Mouse (Mus musculus): ENCODE results near the gene Klf8. TPM values are rescaled to one million over a fixed set of nuclear protein-coding genes. Genes with fewer than 3 reads are reported as not detected.

Klf8 gene
- polyA plus RNA-seq, 1 experiment from 2014 or later: 5.9 TPM

GRCm38 (mm10) chrX:153381753-153382152 lies 144.5 kb downstream of the Klf8 start:
- no peaks in the 10 kb centered on the region for H3K27me3 ChIP-seq (ENCODE audit: control insufficient read depth, insufficient read depth, low read length)
- ATAC-seq (ENCODE audit: low FRiP score): no peak
- 65% methylated on average over 3 of the region's 3 CpGs for WGBS
- no peaks in the 10 kb centered on the region for H3K36me3 ChIP-seq (replicated peaks; ENCODE audit: control insufficient read depth, insufficient read depth)
- H3K27ac ChIP-seq: no peak overlapping the region
- no peak overlapping the region for H3K4me2 ChIP-seq (replicated peaks)
- H3K4me3 ChIP-seq (replicated peaks; ENCODE audit: low read length): no peak overlapping the region
- H3K4me1 ChIP-seq (replicated peaks; ENCODE audit: control insufficient read depth, insufficient read depth, low read length): no peaks in the 10 kb centered on the region
- H3K9ac ChIP-seq: no peak overlapping the region
- DNase-seq (ENCODE audit: low spot score): no peak
- no peaks in the 10 kb centered on the region for H3K9me3 ChIP-seq (ENCODE audit: control insufficient read depth, low read length)

GRCm38 (mm10) chrX:153389291-153389690 lies 152.0 kb downstream of the Klf8 start:
- Histone ChIP-seq H3K4me3 (replicated peaks; ENCODE audit: low read length) (no peak overlapping the region), H3K4me2 (replicated peaks) (no peak overlapping the region), H3K4me1 (replicated peaks; ENCODE audit: control insufficient read depth, insufficient read depth, low read length) (no peaks in the 10 kb centered on the region), H3K27me3 (ENCODE audit: control insufficient read depth, insufficient read depth, low read length) (no peaks in the 10 kb centered on the region), H3K9me3 (ENCODE audit: control insufficient read depth, low read length) (no peaks in the 10 kb centered on the region), H3K36me3 (replicated peaks; ENCODE audit: control insufficient read depth, insufficient read depth) (no peaks in the 10 kb centered on the region), H3K9ac (no peak overlapping the region), H3K27ac (no peak overlapping the region)
- whole genome bisulfite sequencing: 48% methylated on average over 2 of the region's 2 CpGs
- DNase-seq (ENCODE audit: low spot score) (peak; percentile 28), ATAC-seq (ENCODE audit: low FRiP score) (no peak)

GRCm38 (mm10) chrX:153417067-153417466 lies 179.8 kb downstream of the Klf8 start:
- DNase-seq (ENCODE audit: low spot score): no peak
- WGBS: 91% methylated on average over 5 of the region's 5 CpGs
- H3K27ac ChIP-seq: no peak overlapping the region
- no peak for ATAC-seq (ENCODE audit: low FRiP score)
- no peak overlapping the region for H3K4me2 ChIP-seq (replicated peaks)
- H3K9me3 ChIP-seq (ENCODE audit: control insufficient read depth, low read length): no peaks in the 10 kb centered on the region
- H3K4me1 ChIP-seq (replicated peaks; ENCODE audit: control insufficient read depth, insufficient read depth, low read length): no peaks in the 10 kb centered on the region
- H3K36me3 ChIP-seq (replicated peaks; ENCODE audit: control insufficient read depth, insufficient read depth): no peaks in the 10 kb centered on the region
- H3K9ac ChIP-seq: no peak overlapping the region
- H3K4me3 ChIP-seq (replicated peaks; ENCODE audit: low read length): no peak overlapping the region
- no peaks in the 10 kb centered on the region for H3K27me3 ChIP-seq (ENCODE audit: control insufficient read depth, insufficient read depth, low read length)

GRCm38 (mm10) chrX:153433659-153434293 lies 196.5 kb downstream of the Klf8 start:
- no peaks in the 10 kb centered on the region for H3K36me3 ChIP-seq (replicated peaks; ENCODE audit: control insufficient read depth, insufficient read depth)
- no peaks in the 10 kb centered on the region for H3K27me3 ChIP-seq (ENCODE audit: control insufficient read depth, insufficient read depth, low read length)
- WGBS: 33% methylated on average over 5 of the region's 5 CpGs
- peak; percentile 81 for ATAC-seq (ENCODE audit: low FRiP score)
- no peak overlapping the region for H3K9ac ChIP-seq
- no peak overlapping the region for H3K4me3 ChIP-seq (replicated peaks; ENCODE audit: low read length)
- peaks cover 4% of the 10 kb centered on the region for H3K4me1 ChIP-seq (replicated peaks; ENCODE audit: control insufficient read depth, insufficient read depth, low read length)
- no peaks in the 10 kb centered on the region for H3K9me3 ChIP-seq (ENCODE audit: control insufficient read depth, low read length)
- 0 out of 2 replicates have a peak overlapping the region, but pooled peaks have one; percentile 12 for H3K4me2 ChIP-seq (replicated peaks)
- peak overlapping the region; percentile 59; the same call in 1 of the 2 replicates for H3K27ac ChIP-seq
- DNase-seq (ENCODE audit: low spot score): peak; percentile 30

GRCm38 (mm10) chrX:153439573-153439972 lies 202.3 kb downstream of the Klf8 start:
- no peak for DNase-seq (ENCODE audit: low spot score)
- Histone ChIP-seq H3K4me3 (replicated peaks; ENCODE audit: low read length) (no peak overlapping the region), H3K36me3 (replicated peaks; ENCODE audit: control insufficient read depth, insufficient read depth) (no peaks in the 10 kb centered on the region), H3K27me3 (ENCODE audit: control insufficient read depth, insufficient read depth, low read length) (no peaks in the 10 kb centered on the region), H3K4me2 (replicated peaks) (no peak overlapping the region), H3K9me3 (ENCODE audit: control insufficient read depth, low read length) (no peaks in the 10 kb centered on the region), H3K4me1 (replicated peaks; ENCODE audit: control insufficient read depth, insufficient read depth, low read length) (no peaks in the 10 kb centered on the region), H3K9ac (no peak overlapping the region), H3K27ac (no peak overlapping the region)
- ATAC-seq (ENCODE audit: low FRiP score): no peak

- 85% methylated on average over 3 of the region's 3 CpGs for WGBS
Observed at GRCm38 (mm10) chrX:153440018-153440417, 202.8 kb downstream of the Klf8 start.

More at GRCm38 (mm10) chrX:153440018-153440417, 202.8 kb downstream of the Klf8 start:
- ATAC-seq (ENCODE audit: low FRiP score) (no peak), DNase-seq (ENCODE audit: low spot score) (no peak)
- no peak overlapping the region for H3K9ac ChIP-seq
- H3K4me1 ChIP-seq (replicated peaks; ENCODE audit: control insufficient read depth, insufficient read depth, low read length): no peaks in the 10 kb centered on the region
- no peaks in the 10 kb centered on the region for H3K36me3 ChIP-seq (replicated peaks; ENCODE audit: control insufficient read depth, insufficient read depth)
- no peaks in the 10 kb centered on the region for H3K9me3 ChIP-seq (ENCODE audit: control insufficient read depth, low read length)
- no peak overlapping the region for H3K4me3 ChIP-seq (replicated peaks; ENCODE audit: low read length)
- no peak overlapping the region for H3K4me2 ChIP-seq (replicated peaks)
- no peaks in the 10 kb centered on the region for H3K27me3 ChIP-seq (ENCODE audit: control insufficient read depth, insufficient read depth, low read length)
- H3K27ac ChIP-seq: no peak overlapping the region

Other genes with a start within 250 kb of the Klf8 start
- 3.3 and 3.7 TPM in 2 replicates for gene Usp51, start 231.0 kb upstream of the Klf8 start, polyA plus RNA-seq (2014; fragmentation: Nextera tagmentation; extraction: Ambion mirVana)
- gene Mageh1, start 199.9 kb upstream of the Klf8 start, polyA plus RNA-seq (2014; fragmentation: Nextera tagmentation; extraction: Ambion mirVana): 125 and 126 TPM in 2 replicates
- gene Foxr2, start 118.7 kb upstream of the Klf8 start, polyA plus RNA-seq (2014; fragmentation: Nextera tagmentation; extraction: Ambion mirVana): 1.0 and 1.2 TPM in 2 replicates
- gene Rragb, start 97.5 kb upstream of the Klf8 start, polyA plus RNA-seq (2014; fragmentation: Nextera tagmentation; extraction: Ambion mirVana): 10.0 TPM in 2 replicates